Mouse (Mus musculus) bone marrow, adult 2 months (tissue): ENCODE data around the gene Fbxo47. TPM values are rescaled to one million over a fixed set of nuclear protein-coding genes. Genes with fewer than 3 reads are reported as not detected.

ENCODE experiments used
- H3K27ac ChIP-seq: fragments of 200-500 bp; 2 replicates; pipeline ENCODE4 v1.5.1; 2012; ENCODE audit warnings: low read depth, mild to moderate bottlenecking, control low read depth, inconsistent platforms, low read length; ENCODE audit not compliant: control insufficient read depth, poor library complexity, insufficient read depth
- H3K4me1 ChIP-seq: fragments of 200-500 bp; 2 replicates; pipeline ENCODE4 v1.6.1; 2011; ENCODE audit warnings: low read length; ENCODE audit not compliant: control insufficient read depth, insufficient read depth
- H3K4me3 ChIP-seq: fragments of 200-500 bp; replicated peaks from 2 replicates; pipeline ENCODE3; 2011; ENCODE audit warnings: mild to moderate bottlenecking, low read depth, low read length, control low read depth; ENCODE audit not compliant: control insufficient read depth
- CTCF ChIP-seq: fragments of 200-500 bp; IDR thresholded peaks from 2 replicates; pipeline ENCODE4 v1.5.1; 2011; ENCODE audit warnings: low read length, control low read depth; ENCODE audit not compliant: control insufficient read depth, insufficient read depth
- POLR2A ChIP-seq: fragments of 200-500 bp; IDR thresholded peaks from 2 replicates; pipeline ENCODE4 v1.6.1; 2011; ENCODE audit warnings: low read depth, mild to moderate bottlenecking, control low read depth, low read length, borderline replicate concordance; ENCODE audit not compliant: control insufficient read depth
- WGBS: fragments of 180-500 bp; shearing (Covaris S2); methylation state at CpG from one replicate; pipeline ENCODE4 v1.1.7; 2018; 5-methylcytosine and 5-hydroxymethylcytosine counted together
- polyA plus RNA-seq: library from polyadenylated mRNA; stranded (reverse); fragments of >200 nt; gene quantifications from 2 replicates; pipeline ENCODE4 v1.2.4, GENCODE M21; 2011; ENCODE audit warnings: low replicate concordance; ENCODE audit not compliant: missing spikeins, insufficient read depth, insufficient read length

The Fbxo47 gene
- polyA plus RNA-seq, 1 experiment, result not detected

DNA sequence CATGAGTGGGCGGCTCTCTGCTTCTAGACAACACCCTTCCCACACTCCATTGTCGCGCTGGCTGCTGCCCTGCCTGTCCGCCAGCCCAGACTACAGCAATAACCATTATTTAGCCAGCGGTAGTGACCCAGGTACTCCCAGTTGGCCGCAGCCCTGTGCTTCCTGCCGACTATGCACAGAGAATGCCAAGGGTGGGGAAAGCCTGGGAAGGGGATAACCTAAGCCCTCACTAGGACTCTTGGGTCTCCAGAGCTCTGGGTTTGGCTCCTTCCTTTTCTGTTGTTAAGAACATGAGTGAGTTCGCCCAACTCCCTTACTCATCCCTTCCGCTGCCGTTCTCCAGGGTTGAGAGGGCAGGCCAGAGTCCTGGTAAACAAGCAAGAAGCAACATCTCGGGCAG, 52.0 kb downstream of the Fbxo47 start:
- no peak overlapping the region for H3K27ac ChIP-seq
- 87% methylated on average over 11 of the region's 11 CpGs for WGBS
- H3K4me3 ChIP-seq, result no peak overlapping the region
- TF ChIP-seq POLR2A (no peak), CTCF (no peak)
- peaks cover 12% of the 10 kb centered on the region for H3K4me1 ChIP-seq

DNA sequence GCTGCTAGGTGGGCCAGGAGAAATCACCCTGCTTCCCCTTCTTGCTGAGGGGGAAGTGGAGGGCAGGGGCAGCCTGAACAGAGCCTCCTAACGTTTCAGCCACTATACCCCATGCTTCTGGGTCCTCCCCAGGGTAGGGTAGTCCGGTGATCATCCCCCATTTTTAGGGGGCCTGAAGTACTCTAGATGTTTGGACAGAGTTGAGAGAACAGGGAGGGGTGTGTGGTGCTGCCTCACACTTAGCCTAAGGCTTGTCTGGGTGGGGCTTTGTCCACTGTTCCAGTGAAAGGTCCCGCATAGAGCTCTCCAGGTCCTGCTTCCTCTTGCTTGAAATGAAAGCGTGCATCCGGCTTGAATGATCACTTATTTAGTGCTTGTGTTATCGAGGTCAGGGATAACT, 53.5 kb downstream of the Fbxo47 start:
- WGBS, result 17% methylated on average over 6 of the region's 6 CpGs
- Histone ChIP-seq H3K4me3 (no peak overlapping the region), H3K4me1 (peaks cover 19% of the 10 kb centered on the region), H3K27ac (peak overlapping the region; percentile 62)
- TF ChIP-seq CTCF, result no peak
- TF ChIP-seq POLR2A, result no peak

DNA sequence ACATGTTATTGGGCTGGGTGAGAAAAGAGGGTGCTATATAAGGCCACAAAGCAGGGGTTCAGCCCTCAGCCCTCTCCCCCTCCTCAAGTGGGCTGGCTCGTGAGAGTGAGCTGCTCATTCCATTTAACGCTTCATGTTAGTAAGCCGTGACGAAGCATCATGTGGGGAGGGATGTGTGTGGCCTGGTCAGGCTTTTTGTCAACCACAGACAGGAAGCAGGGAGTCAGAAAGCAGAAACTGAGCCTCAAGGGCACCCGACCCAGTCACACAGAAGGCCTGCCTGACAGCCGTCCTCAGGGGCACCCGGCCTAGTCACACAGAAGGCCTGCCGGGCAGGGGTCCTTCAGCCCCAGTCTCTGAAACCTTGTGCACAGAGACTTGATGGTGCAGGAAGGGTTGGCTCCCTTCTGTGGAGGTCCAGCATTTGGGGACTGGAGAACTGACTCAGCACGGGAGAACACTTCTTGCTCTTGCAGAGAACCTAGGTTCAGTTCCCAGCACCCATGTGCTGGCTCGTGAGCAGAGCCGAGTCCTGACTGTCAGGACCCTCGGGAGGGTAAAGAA, 54.0 kb downstream of the Fbxo47 start:
- TF ChIP-seq CTCF (no peak), POLR2A (no peak)
- Histone ChIP-seq H3K4me1 (peaks cover 22% of the 10 kb centered on the region), H3K4me3 (no peak overlapping the region), H3K27ac (peak overlapping the region; percentile 62)
- 6% methylated on average over 12 of the region's 12 CpGs for WGBS

DNA sequence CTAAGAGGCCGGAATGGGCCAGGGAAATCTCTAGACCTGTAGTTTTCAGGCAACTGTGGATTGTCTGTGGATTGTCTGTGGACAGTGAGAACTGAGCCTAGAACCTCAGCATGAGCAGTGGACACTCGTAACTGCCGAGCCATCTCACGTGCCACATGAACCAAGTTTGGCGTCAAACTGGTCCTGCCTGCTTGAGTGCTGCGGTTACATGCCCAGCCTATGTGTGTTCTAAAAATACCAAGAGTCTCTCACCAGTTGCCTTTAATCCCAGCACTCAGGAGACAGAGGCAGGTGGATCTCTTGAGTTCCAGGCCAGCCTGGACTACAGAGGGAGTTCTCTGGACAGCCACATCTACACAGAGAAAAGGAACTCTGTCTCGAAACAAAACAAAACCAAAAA, 54.6 kb downstream of the Fbxo47 start:
- WGBS, result 33% methylated on average over 7 of the region's 7 CpGs
- no peak overlapping the region for H3K4me3 ChIP-seq
- TF ChIP-seq POLR2A, result no peak
- no peak for TF ChIP-seq CTCF
- H3K4me1 ChIP-seq, result peaks cover 25% of the 10 kb centered on the region
- peak overlapping the region; percentile 11; the same call in 1 of the 2 replicates for H3K27ac ChIP-seq

DNA sequence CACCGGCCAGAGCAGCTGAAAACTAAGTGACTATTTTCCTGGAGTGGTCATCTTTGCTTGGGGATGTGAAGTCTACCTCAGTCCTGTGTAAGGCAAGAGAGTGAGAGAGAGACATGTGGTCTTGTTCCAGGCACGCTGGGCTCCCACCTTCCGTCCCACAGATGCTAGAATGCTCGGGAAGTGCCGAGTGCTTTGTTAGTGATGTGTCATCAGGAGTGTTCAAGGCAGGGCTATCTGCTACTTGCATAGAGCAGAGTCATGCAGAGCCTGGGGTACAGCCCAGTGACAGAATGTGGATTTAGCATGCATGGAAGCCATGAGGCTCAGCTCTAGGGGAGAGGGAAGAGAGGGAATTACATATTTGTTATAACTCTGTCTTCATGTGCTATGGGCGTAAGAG, 56.3 kb downstream of the Fbxo47 start:
- 84% methylated on average over 6 of the region's 6 CpGs for WGBS
- Histone ChIP-seq H3K27ac (no peak overlapping the region), H3K4me3 (no peak overlapping the region), H3K4me1 (peaks cover 27% of the 10 kb centered on the region)
- TF ChIP-seq POLR2A (no peak), CTCF (no peak)

DNA sequence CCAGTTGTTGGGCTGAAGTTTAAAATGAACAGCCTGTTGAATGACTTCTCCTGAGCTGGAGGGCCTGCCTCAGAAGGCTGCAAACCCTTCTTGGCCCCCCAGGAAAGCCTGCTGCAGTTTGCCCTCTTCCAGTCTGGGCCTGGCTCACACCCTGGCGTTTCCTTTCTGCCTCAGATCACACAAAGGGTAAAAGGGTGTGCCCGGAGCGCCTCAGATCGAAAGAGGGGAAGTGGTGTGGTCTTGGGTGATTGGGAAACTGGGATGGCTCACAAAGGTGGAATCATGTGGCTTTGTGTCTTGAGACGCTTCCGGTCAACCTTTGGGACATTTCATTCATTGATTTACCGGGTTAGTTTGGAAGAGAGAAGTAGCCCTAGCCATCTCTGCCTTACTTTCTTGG, 57.5 kb downstream of the Fbxo47 start:
- Histone ChIP-seq H3K27ac (peak overlapping the region; percentile 82), H3K4me1 (peaks cover 27% of the 10 kb centered on the region), H3K4me3 (no peak overlapping the region)
- TF ChIP-seq POLR2A (no peak), CTCF (no peak)
- 7% methylated on average over 7 of the region's 7 CpGs for WGBS

DNA sequence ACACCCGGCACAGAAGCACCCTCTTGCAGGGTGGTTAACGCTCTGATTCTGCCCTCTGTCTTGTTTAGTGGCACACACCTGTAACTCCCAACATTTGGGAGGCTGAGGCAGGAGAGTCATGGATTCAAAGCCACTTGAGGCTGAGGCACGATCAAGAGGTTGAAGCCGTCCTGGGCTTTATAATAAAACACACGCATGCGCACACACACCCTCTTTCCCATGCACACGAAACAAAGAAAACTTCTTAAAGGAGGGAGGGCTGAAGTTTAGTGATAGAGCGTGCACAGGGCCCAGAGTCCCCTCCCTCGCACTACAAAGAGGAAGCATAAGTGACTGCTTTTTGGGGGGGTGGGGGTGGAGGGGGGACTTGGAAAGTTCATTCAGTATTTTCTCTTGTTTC, 58.0 kb downstream of the Fbxo47 start:
- TF ChIP-seq POLR2A, result no peak
- no peak for TF ChIP-seq CTCF
- H3K4me1 ChIP-seq, result peaks cover 25% of the 10 kb centered on the region
- 8% methylated on average over 9 of the region's 9 CpGs for WGBS
- H3K4me3 ChIP-seq, result no peak overlapping the region
- peak overlapping the region; percentile 82 for H3K27ac ChIP-seq

DNA sequence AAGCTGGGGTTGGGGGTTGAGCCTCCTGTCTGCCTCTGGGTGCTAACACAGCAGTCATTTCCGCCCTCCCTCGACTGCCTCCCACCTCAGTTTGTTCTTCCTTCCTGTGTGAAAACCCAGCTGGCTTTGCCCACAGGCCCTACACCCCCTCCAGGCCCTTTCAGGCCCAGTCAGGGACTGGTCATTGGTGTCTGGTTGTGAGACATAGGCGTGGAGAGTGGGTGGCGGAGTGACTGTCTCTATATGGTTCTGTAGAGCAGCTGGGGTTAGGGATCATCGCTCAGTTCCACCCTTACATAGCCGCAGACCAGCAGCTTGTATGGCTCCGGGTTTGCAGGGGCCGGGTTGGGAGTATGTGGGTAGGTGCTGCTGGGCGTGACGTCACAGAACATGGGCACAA, 58.7 kb downstream of the Fbxo47 start:
- WGBS, result 12% methylated on average over 10 of the region's 10 CpGs
- Histone ChIP-seq H3K4me1 (peaks cover 25% of the 10 kb centered on the region), H3K27ac (peak overlapping the region; percentile 82), H3K4me3 (no peak overlapping the region)
- no peak for TF ChIP-seq POLR2A

DNA sequence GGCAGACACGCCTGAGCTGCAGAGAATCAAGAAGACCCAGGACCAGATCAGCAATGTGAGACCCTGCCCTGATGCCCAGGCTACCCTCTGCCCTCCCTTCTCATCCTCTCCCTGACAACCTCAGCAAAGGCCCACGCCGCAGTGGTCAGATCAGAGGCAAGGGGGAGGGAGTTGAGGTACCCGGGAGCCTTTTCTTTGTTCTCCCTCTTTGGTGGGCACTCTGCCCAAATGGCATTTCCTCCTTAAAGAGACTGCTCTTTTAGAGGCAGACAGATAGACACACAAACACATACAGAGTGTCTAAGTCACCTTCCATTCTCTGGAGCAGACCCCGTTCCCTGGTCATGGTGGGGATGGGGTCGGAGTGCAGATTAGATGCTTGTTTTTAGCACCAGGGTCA, 59.1 kb downstream of the Fbxo47 start:
- Histone ChIP-seq H3K27ac (peak overlapping the region; percentile 82), H3K4me3 (no peak overlapping the region)
- TF ChIP-seq CTCF (no peak), POLR2A (no peak)

DNA sequence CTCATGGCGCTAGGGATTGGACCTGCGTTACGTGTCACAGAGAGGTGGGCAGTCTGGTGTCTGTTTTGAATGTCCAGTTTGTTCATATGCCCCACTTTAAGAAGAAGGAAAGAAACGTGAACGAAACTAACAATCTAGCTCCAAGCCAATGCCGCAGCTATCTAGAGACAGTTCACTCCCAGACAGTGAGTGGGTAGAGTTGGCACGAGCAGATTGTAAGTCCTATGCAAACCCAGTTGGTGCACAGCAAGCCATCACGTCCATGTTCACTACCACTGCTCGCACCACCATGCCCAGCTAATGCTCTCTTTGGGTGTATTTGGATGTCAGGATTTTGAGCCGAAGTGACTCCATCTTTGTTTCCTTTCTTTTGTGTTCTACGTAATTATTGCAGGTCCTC, 59.8 kb downstream of the Fbxo47 start:
- H3K4me1 ChIP-seq, result peaks cover 25% of the 10 kb centered on the region
- no peak for TF ChIP-seq CTCF
- no peak for TF ChIP-seq POLR2A
- 88% methylated on average over 11 of the region's 11 CpGs for WGBS
- no peak overlapping the region for H3K27ac ChIP-seq
- H3K4me3 ChIP-seq, result no peak overlapping the region

More for the DNA sequence above, 59.1 kb downstream of the Fbxo47 start:
- H3K4me1 ChIP-seq, result peaks cover 26% of the 10 kb centered on the region
- 14% methylated on average over 6 of the region's 6 CpGs for WGBS
